Mouse (Mus musculus) inflammation-experienced regulatory T-cells, adult 6 months (primary cell): ENCODE data around the gene Cfap298. TPM values are rescaled to one million over a fixed set of nuclear protein-coding genes. Genes with fewer than 3 reads are reported as not detected.
A peak's percentile ranks its signal among the peaks of the same experiment; 100 is the strongest.

Experiments used
- ATAC-seq: one replicate; pipeline ENCODE4 v1.8.0; 2017
- polyA plus RNA-seq, 3 experiments: library from polyadenylated mRNA; unstranded; fragments of 100-300 nt; shearing (Covaris generic); gene quantifications; one replicate each; pipeline ENCODE4 v1.2.1; 2017

The Cfap298 gene
- polyA plus RNA-seq, result 10 to 100 TPM; 25.3 to 32.2 (median 26.2) TPM

DNA sequence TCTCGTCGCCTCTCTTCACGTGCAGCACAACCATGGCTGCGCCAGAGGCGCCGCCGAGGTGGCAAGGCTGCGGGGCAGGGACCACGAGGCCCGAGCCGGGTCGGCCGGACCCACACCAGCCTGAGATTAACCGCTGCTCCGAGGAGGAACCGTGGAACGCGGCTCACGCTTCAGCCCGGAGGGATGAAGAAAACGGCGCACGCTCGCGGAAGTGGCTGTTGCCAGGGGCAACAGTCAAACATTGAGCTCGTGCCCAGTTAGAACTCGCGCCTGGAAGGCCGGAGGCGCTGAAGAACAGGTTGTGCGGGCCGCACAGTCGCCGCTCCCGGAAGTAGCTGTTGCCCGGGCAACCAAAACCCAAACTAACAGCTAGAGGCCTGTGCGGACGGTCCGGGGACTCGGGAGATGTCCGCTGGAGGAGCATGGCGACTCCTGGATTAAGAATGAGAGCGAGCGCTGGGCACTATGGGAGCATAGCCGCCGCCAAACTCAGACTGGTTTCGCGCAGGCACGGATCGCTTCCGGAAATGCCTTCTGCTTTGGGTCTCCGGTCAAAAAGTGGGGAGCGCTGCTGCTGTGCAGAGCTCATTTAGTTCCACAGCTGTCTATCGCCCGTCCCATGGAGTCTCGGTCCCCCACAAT lies at the start of gene Cfap298:
Gene Cfap298 (minus strand): TSS at position 428 of the 642 bp plus-strand sequence.
- peak; percentile 99 for ATAC-seq

GRCm38 (mm10) chr16:90971004-90971403 lies 36.1 kb upstream of the Cfap298 start:
- no peak for ATAC-seq

DNA sequence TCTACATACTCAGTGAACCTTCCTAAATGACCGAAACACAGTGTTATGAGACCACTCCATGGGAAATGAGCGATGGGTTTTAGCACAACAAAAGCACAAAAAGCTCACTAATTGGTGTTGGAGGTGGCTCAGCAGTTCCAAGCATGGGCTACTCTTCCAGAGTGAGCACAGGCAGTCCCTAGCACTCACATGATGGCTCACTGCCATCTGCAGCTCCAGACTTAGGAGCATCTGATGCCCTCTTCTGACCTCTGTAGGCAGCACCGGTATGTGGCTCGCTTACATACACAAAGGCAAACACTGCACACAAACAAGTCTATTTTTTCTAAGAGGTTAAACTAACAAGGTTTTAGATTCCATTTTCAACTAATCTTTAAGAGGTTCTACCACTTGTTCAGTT lies 31.3 kb upstream of the Cfap298 start:
- ATAC-seq, result no peak

GRCm38 (mm10) chr16:90964302-90964701 lies 29.4 kb upstream of the Cfap298 start:
- ATAC-seq, result no peak

DNA sequence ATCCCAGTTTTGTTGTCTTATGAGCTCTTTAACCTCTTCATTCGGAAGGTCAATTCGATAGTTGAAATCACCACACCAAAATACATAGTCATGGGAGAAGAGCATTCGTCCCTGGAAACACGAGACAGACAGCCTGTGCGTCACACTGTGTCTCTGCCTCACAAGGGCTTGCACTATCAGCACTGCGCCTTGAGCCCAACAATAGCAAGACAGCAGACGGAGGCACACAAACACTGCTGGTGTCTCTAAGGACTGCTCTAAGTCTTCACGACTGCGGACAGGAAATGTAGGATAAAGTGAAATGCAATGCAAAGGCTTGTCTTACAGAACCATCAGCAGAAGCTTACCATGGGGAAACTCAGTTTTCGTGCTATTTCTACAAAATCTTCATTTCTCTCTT lies 29.0 kb upstream of the Cfap298 start:
- ATAC-seq, result no peak

DNA sequence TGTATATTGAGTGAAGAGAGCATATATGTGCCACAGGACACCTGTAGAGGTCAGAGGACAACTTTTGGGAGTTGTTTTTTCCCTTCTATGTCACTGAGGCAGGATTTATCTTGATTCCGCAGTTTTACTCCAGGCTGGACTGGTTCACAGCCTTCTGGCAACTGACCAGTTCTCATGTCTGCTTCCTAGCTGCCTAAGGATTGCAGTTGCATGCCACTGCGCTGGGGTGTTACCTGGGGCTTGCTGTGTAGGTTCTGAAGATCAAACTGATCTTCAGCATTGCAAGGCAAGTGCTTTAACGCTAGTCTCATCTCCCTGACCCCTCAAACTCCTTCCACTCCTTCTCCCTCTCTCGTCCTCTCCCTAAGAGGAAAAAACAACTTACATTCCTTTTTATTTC lies 28.3 kb upstream of the Cfap298 start:
- ATAC-seq, result no peak

- ATAC-seq, result no peak
Measured at GRCm38 (mm10) chr16:90958301-90959085, 23.6 kb upstream of the Cfap298 start.

DNA sequence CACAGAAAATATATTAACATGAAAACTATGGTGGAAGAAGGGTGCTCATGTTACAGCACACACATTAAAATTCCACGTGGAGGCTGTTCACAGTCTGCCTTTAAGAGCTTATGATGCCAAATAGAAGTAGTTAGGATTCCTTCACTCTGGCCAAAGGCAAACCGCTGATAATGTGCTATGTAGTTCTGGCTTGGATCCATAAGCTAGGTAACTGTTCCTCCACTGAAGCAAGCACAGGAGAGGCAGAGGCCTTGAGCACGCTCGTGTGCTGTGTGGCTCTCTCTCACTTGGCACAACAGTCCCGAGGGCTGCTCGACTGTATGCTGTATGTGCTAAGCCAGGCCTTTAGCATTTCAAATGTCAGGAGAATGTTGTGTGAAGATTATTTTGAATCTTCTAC lies 20.6 kb upstream of the Cfap298 start:
- ATAC-seq, result no peak

- no peak for ATAC-seq
Measured at GRCm38 (mm10) chr16:90953770-90954169, 18.9 kb upstream of the Cfap298 start.

DNA sequence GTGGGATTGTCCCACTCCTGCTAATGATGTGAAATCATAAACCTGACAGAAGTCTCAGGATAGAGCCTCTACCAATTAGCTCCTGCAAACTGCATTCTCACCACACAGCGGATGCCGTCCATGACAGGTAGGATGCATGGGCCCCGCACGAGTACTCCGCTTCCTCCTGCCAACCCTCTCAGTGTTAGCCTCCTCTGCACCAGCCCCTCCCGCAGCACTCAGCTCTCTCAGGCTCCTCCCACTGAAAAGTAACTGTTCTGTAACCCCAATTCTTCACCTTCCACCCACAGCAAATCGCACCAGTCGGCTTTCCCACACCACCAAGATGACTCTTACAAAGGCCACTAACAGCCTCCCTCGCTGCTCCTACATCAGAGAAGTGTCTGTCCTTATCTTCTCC lies 18.2 kb upstream of the Cfap298 start:
- no peak for ATAC-seq

DNA sequence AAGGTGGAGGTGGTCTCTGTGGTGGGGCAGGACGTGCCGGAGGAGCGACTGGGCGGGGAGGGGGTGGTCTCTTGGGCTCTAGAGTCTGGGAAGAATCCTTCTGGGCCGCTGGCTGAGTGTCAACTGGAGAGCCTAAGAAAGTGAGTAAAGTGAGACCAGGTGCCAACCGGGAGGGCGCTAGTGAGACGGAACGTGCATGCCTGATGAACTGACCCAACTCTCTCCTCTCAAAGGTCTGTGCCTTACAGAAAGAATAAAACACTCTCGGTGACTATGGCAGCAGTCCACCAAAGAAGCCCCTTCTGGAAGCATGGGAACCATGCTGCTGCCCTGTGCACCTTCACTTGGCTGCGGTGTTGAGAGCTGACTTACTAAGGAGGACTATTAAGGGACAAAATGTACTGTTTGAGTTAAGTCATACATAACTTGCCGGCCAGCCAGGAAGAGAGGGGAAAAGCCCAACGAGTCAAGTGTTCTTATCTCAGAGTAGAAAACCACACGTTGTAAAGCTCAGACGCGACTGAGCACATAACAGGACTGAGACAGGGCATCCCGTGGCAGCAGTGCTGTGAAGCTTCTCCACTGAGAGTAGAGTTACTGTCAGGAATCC lies 15.5 kb upstream of the Cfap298 start:
- ATAC-seq, result no peak

- ATAC-seq, result no peak
Measured at GRCm38 (mm10) chr16:90946977-90947376, 12.1 kb upstream of the Cfap298 start.

- no peak for ATAC-seq
Measured at GRCm38 (mm10) chr16:90941246-90941645, 6.3 kb upstream of the Cfap298 start.

DNA sequence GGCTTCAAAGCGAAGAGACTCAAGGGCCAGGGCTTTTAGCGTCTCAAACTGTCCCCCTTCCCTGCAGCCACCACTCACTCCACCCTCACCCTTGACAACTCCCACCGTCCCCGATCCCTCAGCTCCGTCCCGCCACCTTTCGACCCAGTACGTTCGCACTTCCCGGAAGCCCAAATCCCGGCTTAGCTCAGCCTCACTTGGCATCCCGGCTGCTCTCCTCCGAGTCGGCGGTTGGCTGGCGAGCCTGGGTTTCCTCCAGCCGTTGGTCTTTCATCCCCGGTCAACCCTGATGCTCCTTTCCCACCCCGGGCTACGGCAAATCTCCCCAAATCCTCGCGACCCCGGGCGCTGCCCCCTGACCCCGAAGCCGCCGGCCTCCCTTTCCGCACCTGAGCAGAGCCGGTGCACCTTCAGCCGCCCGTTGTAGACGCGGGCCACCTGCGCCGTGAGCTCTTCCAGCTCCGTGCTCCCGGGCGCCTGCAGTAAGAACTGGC lies 674 bp downstream of the Cfap298 start:
- ATAC-seq, result peak; percentile 55

- ATAC-seq, result no peak
Measured at GRCm38 (mm10) chr16:90933534-90934176, 1.3 kb downstream of the Cfap298 start.

GRCm38 (mm10) chr16:90927446-90927845 lies 7.5 kb downstream of the Cfap298 start:
- no peak for ATAC-seq

DNA sequence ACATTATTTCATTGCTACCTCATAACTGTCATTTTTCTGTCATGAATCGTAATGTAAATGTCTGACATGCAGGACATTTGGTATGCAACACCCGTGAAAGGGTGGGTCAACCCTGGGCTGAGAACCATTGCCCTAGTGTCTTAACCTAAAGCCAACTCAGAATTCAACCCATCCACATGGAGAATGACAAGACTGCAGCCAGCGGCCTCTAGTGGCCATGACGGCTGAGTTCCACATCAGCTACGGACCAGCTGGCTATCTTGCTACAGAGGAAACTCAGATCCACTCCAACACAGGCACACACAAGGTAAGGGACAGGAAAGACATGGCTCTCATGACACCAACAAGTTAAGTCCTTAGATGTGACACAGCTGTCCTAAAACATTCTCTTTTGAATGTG lies 9.5 kb downstream of the Cfap298 start:
- no peak for ATAC-seq

GRCm38 (mm10) chr16:90924606-90925370 lies 10.1 kb downstream of the Cfap298 start:
- ATAC-seq, result no peak

DNA sequence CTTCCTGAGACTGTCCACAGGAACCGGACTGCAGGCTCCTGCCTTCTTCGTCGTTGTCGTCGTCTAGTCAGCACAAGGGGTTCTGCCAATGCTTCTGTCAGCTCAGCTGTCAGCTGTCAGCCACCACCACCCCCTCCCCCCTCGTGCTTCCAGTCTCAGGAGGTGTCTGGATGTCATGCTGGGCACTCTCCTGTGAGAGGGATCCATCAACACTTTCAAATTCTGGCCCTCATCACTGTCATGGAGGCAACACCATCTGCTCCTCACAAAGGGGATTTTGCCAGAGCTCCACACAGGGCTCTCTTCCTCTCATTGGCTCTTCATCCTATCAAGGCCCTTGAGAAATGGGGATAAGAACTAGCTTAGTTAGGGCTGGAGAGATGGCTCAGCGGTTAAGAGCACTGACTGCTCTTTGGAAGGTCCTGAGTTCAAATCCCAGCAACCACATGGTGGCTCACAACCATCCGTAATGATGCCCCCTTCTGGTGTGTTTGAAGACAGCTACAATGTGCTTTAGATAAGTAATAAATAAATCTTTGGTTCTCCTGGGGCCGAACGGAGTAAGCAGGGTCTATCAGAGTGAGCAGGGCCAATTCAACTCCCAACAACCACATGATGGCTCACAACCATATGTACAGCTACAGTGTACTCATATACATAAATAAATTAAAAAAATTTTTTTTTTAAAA lies 13.3 kb downstream of the Cfap298 start:
- no peak for ATAC-seq

DNA sequence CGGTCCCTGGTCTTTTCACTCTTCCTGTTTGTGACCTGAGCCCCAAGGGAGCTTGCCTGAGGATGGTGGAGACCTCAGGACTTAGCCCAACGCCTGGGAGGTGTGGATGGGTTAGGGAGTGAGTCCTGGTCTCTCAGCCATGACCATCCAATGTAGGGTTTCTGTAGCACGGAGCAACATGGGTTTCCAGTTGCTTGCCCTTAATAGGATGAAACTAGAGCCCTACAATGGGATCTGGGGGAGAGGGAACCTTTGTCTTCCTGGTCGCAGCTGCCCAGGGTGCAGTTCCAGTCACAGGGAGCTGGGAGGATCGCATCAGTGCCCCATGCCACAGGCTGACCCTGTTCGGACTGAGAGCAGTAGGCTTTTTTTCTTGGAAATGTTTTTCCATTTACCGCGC lies 17.8 kb downstream of the Cfap298 start:
- ATAC-seq, result no peak

DNA sequence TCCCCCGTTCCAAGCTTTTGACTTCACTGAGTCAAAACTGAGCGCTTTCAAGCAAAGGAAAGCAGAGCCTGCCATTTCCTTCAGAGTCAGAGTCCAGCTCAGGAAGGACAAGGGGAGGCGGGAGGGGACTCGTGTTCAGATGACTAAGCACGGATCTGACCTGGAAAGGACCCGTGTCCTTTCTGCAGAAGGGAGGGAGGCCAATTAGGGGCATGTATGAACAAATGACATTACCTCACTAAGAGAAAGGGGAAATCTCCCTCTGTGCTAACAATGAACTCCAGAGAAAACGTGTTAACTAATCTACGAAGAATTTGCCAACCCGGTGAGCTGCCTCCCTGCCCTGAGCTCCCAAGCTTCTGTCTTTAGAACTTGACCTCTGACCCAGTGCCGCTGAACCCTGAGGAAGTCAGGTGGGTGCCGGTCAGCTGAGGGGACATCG lies 18.9 kb downstream of the Cfap298 start:
- ATAC-seq, result no peak

- no peak for ATAC-seq
Measured at GRCm38 (mm10) chr16:90911766-90912165, 23.1 kb downstream of the Cfap298 start.
